Mouse (Mus musculus): ENCODE measurements around the gene Prickle3. TPM values are rescaled to one million over a fixed set of nuclear protein-coding genes. Genes with fewer than 3 reads are reported as not detected.

Prickle3 gene
- total and polyA plus RNA-seq, 2 experiments from 2014 or later, result 8.1 to 9.2 TPM

DNA sequence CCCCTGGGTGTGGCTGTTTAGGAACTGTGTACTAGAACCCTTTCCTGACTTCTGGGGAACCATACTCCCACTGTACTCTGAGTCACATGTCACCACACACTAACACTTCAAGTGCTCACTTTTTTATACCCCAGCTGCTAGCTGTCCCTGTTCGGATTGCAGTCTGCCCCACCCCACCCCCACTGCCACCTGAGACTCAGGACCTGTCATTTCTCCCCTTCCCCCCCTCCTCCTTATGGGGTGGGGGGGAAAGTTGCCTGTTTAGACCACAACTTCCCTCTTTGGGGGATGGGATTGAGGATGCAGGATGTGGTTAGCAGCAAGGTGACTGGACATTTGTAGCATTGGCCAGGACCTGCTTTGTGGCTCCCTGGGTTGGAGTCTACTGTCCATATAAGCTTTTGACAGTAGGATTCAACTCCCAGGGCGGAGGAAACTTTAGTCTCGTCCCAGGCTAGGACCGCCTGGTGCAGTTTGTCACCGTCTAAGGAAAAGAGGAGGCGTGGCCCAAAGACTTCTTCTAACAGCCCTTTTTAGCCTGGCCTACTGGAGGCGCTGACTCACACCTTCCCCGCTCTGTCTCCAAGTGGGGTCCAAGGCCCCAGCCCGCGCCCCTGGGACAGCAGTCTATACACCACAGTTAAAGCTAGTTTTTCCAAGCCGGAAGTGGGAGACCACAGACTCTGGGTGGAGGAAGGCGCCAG lies 16.7 kb downstream of the Prickle3 start:
- DNase-seq (ENCODE audit: low spot score) (no peak), ATAC-seq (ENCODE audit: insufficient read depth, low read depth) (no peak)
- Histone ChIP-seq H3K4me1 (ENCODE audit: control insufficient read depth, insufficient read depth) (0 out of 2 replicates have a peak, but pooled peaks cover 12% of the 10 kb centered on the region), H3K27me3 (ENCODE audit: control insufficient read depth, insufficient read depth, low read length) (no peaks in the 10 kb centered on the region), H3K4me2 (ENCODE audit: low read depth, low read length) (peak overlapping the region; percentile 62), H3K36me3 (replicated peaks; ENCODE audit: control insufficient read depth, insufficient read depth, low read length) (peaks cover 4% of the 10 kb centered on the region; the same call in 1 of the 2 replicates), H3K27ac (ENCODE audit: low read depth) (0 out of 2 replicates have a peak overlapping the region, but pooled peaks have one; percentile 25), H3K9me3 (replicated peaks; ENCODE audit: control insufficient read depth, low read length) (no peaks in the 10 kb centered on the region), H3K9ac (replicated peaks; ENCODE audit: low read depth, low read length) (no peak overlapping the region), H3K4me3 (ENCODE audit: low read depth, low read length) (no peak overlapping the region)
- no peak for TF ChIP-seq CTCF (IDR thresholded peaks at IDR 0.05; ENCODE audit: low read depth)
- no peak for TF ChIP-seq EP300 (IDR thresholded peaks at IDR 0.05; ENCODE audit: low read depth)
- WGBS, result 34% methylated on average over 12 of the region's 12 CpGs

DNA sequence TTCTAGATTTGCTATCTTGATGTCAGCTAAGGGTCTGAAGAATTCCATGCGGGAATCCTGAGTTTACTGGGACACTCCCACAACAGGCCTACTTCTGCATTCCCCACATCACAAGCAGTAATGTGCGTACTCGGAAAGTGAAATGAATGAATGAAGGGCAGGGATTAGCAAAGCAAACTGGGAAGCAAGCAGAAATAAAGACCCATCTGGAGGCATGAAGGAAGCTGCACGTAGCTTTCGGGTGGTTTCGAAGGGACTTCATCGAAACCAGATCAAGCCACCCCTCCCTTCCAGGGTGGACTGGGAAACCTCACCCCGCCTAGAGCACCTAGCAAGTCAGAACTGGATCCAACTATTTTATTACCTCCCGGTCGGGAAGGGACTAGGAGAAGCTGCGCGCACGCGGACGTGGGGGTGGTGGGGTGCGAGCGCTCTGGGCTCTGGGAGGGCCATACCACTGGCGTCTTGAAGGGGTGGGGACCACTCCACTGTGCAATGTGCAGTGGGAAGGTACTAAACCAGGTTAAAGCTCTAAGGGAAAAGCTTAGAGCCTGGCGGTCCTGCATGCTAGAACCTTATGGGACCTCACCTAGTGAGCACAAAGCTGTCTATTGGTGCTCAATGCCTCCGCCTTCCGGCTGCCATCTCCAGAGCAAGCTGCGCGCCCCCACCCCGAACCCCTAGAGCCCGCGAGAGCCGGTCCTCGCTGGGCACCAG lies 17.4 kb downstream of the Prickle3 start:
- Histone ChIP-seq H3K27ac (ENCODE audit: low read depth) (peak overlapping the region; percentile 8; the same call in 1 of the 2 replicates), H3K9ac (replicated peaks; ENCODE audit: low read depth, low read length) (peak overlapping the region; percentile 33; the same call in 1 of the 2 replicates), H3K4me3 (ENCODE audit: low read depth, low read length) (peak overlapping the region; percentile 32), H3K36me3 (replicated peaks; ENCODE audit: control insufficient read depth, insufficient read depth, low read length) (no peaks in the 10 kb centered on the region), H3K9me3 (replicated peaks; ENCODE audit: control insufficient read depth, low read length) (no peaks in the 10 kb centered on the region), H3K4me1 (ENCODE audit: control insufficient read depth, insufficient read depth) (0 out of 2 replicates have a peak, but pooled peaks cover 12% of the 10 kb centered on the region), H3K4me2 (ENCODE audit: low read depth, low read length) (peak overlapping the region; percentile 62), H3K27me3 (ENCODE audit: control insufficient read depth, insufficient read depth, low read length) (no peaks in the 10 kb centered on the region)
- WGBS, result 18% methylated on average over 28 of the region's 28 CpGs
- ATAC-seq (ENCODE audit: insufficient read depth, low read depth), result no peak
- no peak for TF ChIP-seq CTCF (IDR thresholded peaks at IDR 0.05; ENCODE audit: low read depth)
- no peak for TF ChIP-seq EP300 (IDR thresholded peaks at IDR 0.05; ENCODE audit: low read depth)
- no peak for DNase-seq (ENCODE audit: low spot score)

DNA sequence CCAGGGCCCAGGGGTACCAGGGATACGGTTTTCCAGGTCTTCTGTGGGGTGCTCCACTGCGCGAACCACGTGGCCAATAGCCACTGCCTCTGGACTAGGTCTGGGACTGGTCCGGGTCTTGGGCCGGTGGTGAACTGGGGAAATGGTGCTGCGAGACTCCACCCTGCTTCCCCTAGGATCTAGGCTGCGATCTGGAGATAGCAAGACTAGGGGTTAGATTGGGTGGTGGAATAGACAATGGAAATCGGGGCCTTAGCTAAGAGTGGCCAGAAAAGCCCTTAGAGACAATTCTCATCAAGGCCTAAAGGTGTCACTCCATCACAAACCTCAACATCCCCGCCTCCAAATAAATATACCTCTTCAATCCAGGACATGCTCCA lies 17.9 kb downstream of the Prickle3 start:
- no peak for ATAC-seq (ENCODE audit: insufficient read depth, low read depth)
- TF ChIP-seq EP300 (IDR thresholded peaks at IDR 0.05; ENCODE audit: low read depth), result no peak
- no peak for TF ChIP-seq CTCF (IDR thresholded peaks at IDR 0.05; ENCODE audit: low read depth)
- 0 out of 2 replicates have a peak, but pooled peaks cover 12% of the 10 kb centered on the region for H3K4me1 ChIP-seq (ENCODE audit: control insufficient read depth, insufficient read depth)
- no peaks in the 10 kb centered on the region for H3K9me3 ChIP-seq (replicated peaks; ENCODE audit: control insufficient read depth, low read length)
- H3K36me3 ChIP-seq (replicated peaks; ENCODE audit: control insufficient read depth, insufficient read depth, low read length), result no peaks in the 10 kb centered on the region
- H3K4me3 ChIP-seq (ENCODE audit: low read depth, low read length), result peak overlapping the region; percentile 32
- peak overlapping the region; percentile 62 for H3K4me2 ChIP-seq (ENCODE audit: low read depth, low read length)
- H3K9ac ChIP-seq (replicated peaks; ENCODE audit: low read depth, low read length), result no peak overlapping the region
- WGBS, result 31% methylated on average over 10 of the region's 10 CpGs
- H3K27ac ChIP-seq (ENCODE audit: low read depth), result no peak overlapping the region
- H3K27me3 ChIP-seq (ENCODE audit: control insufficient read depth, insufficient read depth, low read length), result no peaks in the 10 kb centered on the region
- DNase-seq (ENCODE audit: low spot score), result no peak

DNA sequence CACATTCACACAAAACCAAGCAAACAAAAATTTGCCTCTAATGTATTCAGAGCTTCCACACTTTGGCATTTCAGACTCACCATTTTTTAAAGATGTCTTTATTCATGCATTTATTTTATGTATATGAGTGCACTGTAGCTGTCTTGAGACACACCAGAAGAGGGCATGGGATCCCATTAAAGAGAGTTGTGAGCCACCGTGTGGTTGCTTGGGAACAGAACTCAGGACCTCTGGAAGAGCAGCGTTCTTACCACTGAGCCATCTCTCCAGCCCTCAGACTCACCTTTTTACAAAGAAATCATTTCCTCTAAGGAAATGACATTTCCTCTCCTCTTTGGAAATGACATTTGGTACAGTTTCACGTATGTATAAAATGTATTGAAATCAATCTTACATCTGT lies 21.9 kb downstream of the Prickle3 start:
- H3K27ac ChIP-seq (ENCODE audit: low read depth), result peak overlapping the region; percentile 57; the same call in 1 of the 2 replicates
- DNase-seq (ENCODE audit: low spot score) (no peak), ATAC-seq (ENCODE audit: insufficient read depth, low read depth) (no peak)
- no peaks in the 10 kb centered on the region for H3K9me3 ChIP-seq (replicated peaks; ENCODE audit: control insufficient read depth, low read length)
- 33% methylated on average over 3 of the region's 3 CpGs for WGBS
- H3K9ac ChIP-seq (replicated peaks; ENCODE audit: low read depth, low read length), result no peak overlapping the region
- peak overlapping the region; percentile 62; the same call in 1 of the 2 replicates for H3K4me2 ChIP-seq (ENCODE audit: low read depth, low read length)
- TF ChIP-seq EP300 (IDR thresholded peaks at IDR 0.05; ENCODE audit: low read depth), result no peak
- TF ChIP-seq CTCF (IDR thresholded peaks at IDR 0.05; ENCODE audit: low read depth), result peak; percentile 10; the same call in 1 of the 2 replicates
- no peak overlapping the region for H3K4me3 ChIP-seq (ENCODE audit: low read depth, low read length)
- 0 out of 2 replicates have a peak, but pooled peaks cover 5% of the 10 kb centered on the region for H3K4me1 ChIP-seq (ENCODE audit: control insufficient read depth, insufficient read depth)
- H3K27me3 ChIP-seq (ENCODE audit: control insufficient read depth, insufficient read depth, low read length), result no peaks in the 10 kb centered on the region
- H3K36me3 ChIP-seq (replicated peaks; ENCODE audit: control insufficient read depth, insufficient read depth, low read length), result no peaks in the 10 kb centered on the region

DNA sequence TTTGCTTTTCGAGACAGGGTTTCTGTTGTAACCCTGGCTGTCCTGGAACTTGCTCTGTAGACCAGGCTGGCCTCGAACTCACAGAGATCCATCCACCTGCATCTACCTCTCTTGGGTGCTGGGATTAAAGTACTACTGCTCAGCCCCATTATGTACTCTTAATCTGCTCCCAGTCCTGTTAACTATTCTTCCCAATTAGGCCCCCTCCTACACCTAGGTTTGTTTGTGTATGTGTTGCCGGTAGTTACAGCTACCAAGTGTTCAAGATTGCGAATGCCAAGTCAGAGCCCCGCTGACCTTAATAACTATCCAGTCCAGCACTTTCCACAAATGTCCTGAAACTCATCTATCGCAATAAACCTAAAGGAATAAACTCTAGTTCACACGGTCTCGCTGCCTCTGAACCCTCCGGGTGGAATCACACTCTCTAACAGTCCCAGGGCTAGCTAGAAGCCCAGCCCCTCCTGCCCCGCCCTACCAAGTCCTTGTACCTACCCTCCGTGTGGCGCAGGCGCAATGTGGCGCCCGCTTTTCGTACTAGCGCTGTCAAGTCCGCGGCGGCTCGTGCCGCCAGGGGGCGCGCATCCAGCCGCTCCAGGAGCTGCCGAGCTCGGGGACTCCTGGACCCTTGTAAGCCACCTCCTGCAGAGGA lies 22.5 kb downstream of the Prickle3 start:
- Histone ChIP-seq H3K9ac (replicated peaks; ENCODE audit: low read depth, low read length) (no peak overlapping the region), H3K27me3 (ENCODE audit: control insufficient read depth, insufficient read depth, low read length) (no peaks in the 10 kb centered on the region), H3K4me3 (ENCODE audit: low read depth, low read length) (peak overlapping the region; percentile 40), H3K9me3 (replicated peaks; ENCODE audit: control insufficient read depth, low read length) (no peaks in the 10 kb centered on the region), H3K4me2 (ENCODE audit: low read depth, low read length) (peak overlapping the region; percentile 62), H3K27ac (ENCODE audit: low read depth) (peak overlapping the region; percentile 57), H3K4me1 (ENCODE audit: control insufficient read depth, insufficient read depth) (0 out of 2 replicates have a peak, but pooled peaks cover under 1% of the 10 kb centered on the region), H3K36me3 (replicated peaks; ENCODE audit: control insufficient read depth, insufficient read depth, low read length) (no peaks in the 10 kb centered on the region)
- peak; percentile 96 for ATAC-seq (ENCODE audit: insufficient read depth, low read depth)
- TF ChIP-seq CTCF (IDR thresholded peaks at IDR 0.05; ENCODE audit: low read depth), result peak; percentile 66
- no peak for TF ChIP-seq EP300 (IDR thresholded peaks at IDR 0.05; ENCODE audit: low read depth)
- 14% methylated on average over 27 of the region's 27 CpGs for WGBS
- peak; percentile 76 for DNase-seq (ENCODE audit: low spot score)
